Mouse (Mus musculus): ENCODE data around the gene Sp110.
"Not testable (repeated sequence)": the region's sequence is repeated elsewhere in the genome, so short reads cannot be mapped to it uniquely, and the experiment has no call there.

Sp110 gene

GRCm38 (mm10) chr1:85598271-85599012 is at the start of gene Sp110:
Gene Sp110, minus strand, starts transcription at chr1:85598817.
- DNase-seq = peak; percentile 39 to 58

GRCm38 (mm10) chr1:85638144-85638543 is 39.5 kb upstream of the Sp110 start:
- not testable (repeated sequence) for DNase-seq

GRCm38 (mm10) chr1:85636936-85637335 is 38.3 kb upstream of the Sp110 start:
- not testable (repeated sequence) for DNase-seq

- not testable (repeated sequence) for DNase-seq
These were observed 20.1 kb upstream of the Sp110 start for GRCm38 (mm10) chr1:85618689-85619088.

GRCm38 (mm10) chr1:85617161-85617560 is 18.5 kb upstream of the Sp110 start:
- DNase-seq = not testable (repeated sequence)

GRCm38 (mm10) chr1:85615819-85616218 is 17.2 kb upstream of the Sp110 start:
- DNase-seq = not testable (repeated sequence)

- DNase-seq = not testable (repeated sequence)
These were observed 16.5 kb upstream of the Sp110 start for GRCm38 (mm10) chr1:85615096-85615495.

- not testable (repeated sequence) for DNase-seq
These were observed 12.0 kb upstream of the Sp110 start for GRCm38 (mm10) chr1:85610581-85610980.

GRCm38 (mm10) chr1:85608361-85608760 is 9.7 kb upstream of the Sp110 start:
- not testable (repeated sequence) for DNase-seq

- DNase-seq = not testable (repeated sequence)
These were observed 5.7 kb upstream of the Sp110 start for GRCm38 (mm10) chr1:85604341-85604740.

GRCm38 (mm10) chr1:85600794-85601193 is 2.2 kb upstream of the Sp110 start:
- peak; percentile 53 to 55 for DNase-seq

GRCm38 (mm10) chr1:85600078-85600477 is 1.5 kb upstream of the Sp110 start, which contains the start of gene Sp140:
Gene Sp140, plus strand, starts transcription at chr1:85600378.
- not testable (repeated sequence) for DNase-seq

GRCm38 (mm10) chr1:85592526-85592925 is 6.1 kb downstream of the Sp110 start:
- not testable (repeated sequence) for DNase-seq

GRCm38 (mm10) chr1:85588697-85589096 is 9.9 kb downstream of the Sp110 start:
- DNase-seq = not testable (repeated sequence)

GRCm38 (mm10) chr1:85581518-85581917 is 17.1 kb downstream of the Sp110 start:
- DNase-seq = not testable (repeated sequence)

GRCm38 (mm10) chr1:85580578-85580977 is 18.0 kb downstream of the Sp110 start:
- DNase-seq = not testable (repeated sequence)

- not testable (repeated sequence) for DNase-seq
These were observed 18.5 kb downstream of the Sp110 start for GRCm38 (mm10) chr1:85580148-85580534.

GRCm38 (mm10) chr1:85579199-85580147 is 19.1 kb downstream of the Sp110 start:
- DNase-seq = not testable (repeated sequence)

GRCm38 (mm10) chr1:85578372-85579010 is 20.1 kb downstream of the Sp110 start:
- not testable (repeated sequence) for DNase-seq

- DNase-seq = not testable (repeated sequence)
These were observed 23.2 kb downstream of the Sp110 start, which contains the start of gene G530012D18Rik for GRCm38 (mm10) chr1:85575376-85575775. Gene G530012D18Rik, plus strand, starts transcription at chr1:85575676.

- not testable (repeated sequence) for DNase-seq
These were observed 25.1 kb downstream of the Sp110 start for GRCm38 (mm10) chr1:85573554-85573953.

GRCm38 (mm10) chr1:85555261-85555660 is 43.4 kb downstream of the Sp110 start:
- peak in 1 of 2 experiments; percentile 12 for DNase-seq
